Mouse (Mus musculus) embryonic fibroblast, embryonic 13.5 days (primary cell): ENCODE results near the gene Sap25. TPM values are rescaled to one million over a fixed set of nuclear protein-coding genes. Genes with fewer than 3 reads are reported as not detected.

ENCODE experiments used
- H3K27ac ChIP-seq: 2 replicates; pipeline ENCODE4 v1.5.1; 2012; ENCODE audit warnings: low read length, control low read depth, inconsistent platforms; ENCODE audit not compliant: insufficient read depth
- H3K4me1 ChIP-seq: 2 replicates; pipeline ENCODE4 v1.6.1; 2011; ENCODE audit warnings: low read length; ENCODE audit not compliant: control insufficient read depth, insufficient read depth
- H3K4me3 ChIP-seq: 2 replicates; pipeline ENCODE4 v1.5.1; 2011; ENCODE audit warnings: mild to moderate bottlenecking, control low read depth, low read length; ENCODE audit not compliant: insufficient read depth
- CTCF ChIP-seq: IDR thresholded peaks from 2 replicates; pipeline ENCODE4 v1.5.1; 2011; ENCODE audit warnings: mild to moderate bottlenecking, control low read depth, low read length, moderate library complexity, borderline replicate concordance; ENCODE audit not compliant: insufficient read depth
- POLR2A ChIP-seq: IDR thresholded peaks from 2 replicates; pipeline ENCODE4 v1.6.1; 2011; ENCODE audit warnings: low read depth, mild to moderate bottlenecking, control low read depth, low read length, moderate library complexity
- polyA plus RNA-seq: library from polyadenylated mRNA; stranded (reverse); fragments of >200 nt; gene quantifications from 2 replicates; pipeline ENCODE4 v1.2.4, GENCODE M21; 2011; ENCODE audit warnings: low read depth; ENCODE audit not compliant: missing spikeins, insufficient read length

Gene Sap25
- polyA plus RNA-seq, 1 experiment, result 3.4 TPM

GRCm38 (mm10) chr5:137653366-137653765, 12.2 kb downstream of the Sap25 start:
- peaks cover 5% of the 10 kb centered on the region; the same call in 1 of the 2 replicates for H3K4me1 ChIP-seq
- TF ChIP-seq CTCF (no peak), POLR2A (no peak)
- H3K27ac ChIP-seq, result no peak overlapping the region
- no peak overlapping the region for H3K4me3 ChIP-seq

- Histone ChIP-seq H3K27ac (no peak overlapping the region), H3K4me1 (peaks cover 5% of the 10 kb centered on the region; the same call in 1 of the 2 replicates), H3K4me3 (no peak overlapping the region)
- TF ChIP-seq CTCF (no peak), POLR2A (no peak)
Observed at GRCm38 (mm10) chr5:137654746-137655145, 13.6 kb downstream of the Sap25 start.

- no peak overlapping the region for H3K27ac ChIP-seq
- H3K4me1 ChIP-seq, result peaks cover 8% of the 10 kb centered on the region
- H3K4me3 ChIP-seq, result no peak overlapping the region
- TF ChIP-seq POLR2A (no peak), CTCF (peak; percentile 47; the same call in 1 of the 2 replicates)
Observed at GRCm38 (mm10) chr5:137656977-137657376, 15.8 kb downstream of the Sap25 start.

- TF ChIP-seq CTCF (no peak), POLR2A (no peak)
- Histone ChIP-seq H3K4me1 (peaks cover 7% of the 10 kb centered on the region), H3K4me3 (no peak overlapping the region), H3K27ac (peak overlapping the region; percentile 44)
Observed at GRCm38 (mm10) chr5:137660064-137660688, 19.0 kb downstream of the Sap25 start.

- Histone ChIP-seq H3K4me3 (no peak overlapping the region), H3K4me1 (peaks cover 7% of the 10 kb centered on the region), H3K27ac (no peak overlapping the region)
- TF ChIP-seq POLR2A, result no peak
- no peak for TF ChIP-seq CTCF
Observed at GRCm38 (mm10) chr5:137663057-137663456, 21.9 kb downstream of the Sap25 start.

- Histone ChIP-seq H3K4me1 (peaks cover 9% of the 10 kb centered on the region; the same call in 1 of the 2 replicates), H3K27ac (no peak overlapping the region), H3K4me3 (no peak overlapping the region)
- TF ChIP-seq CTCF (no peak), POLR2A (no peak)
Observed at GRCm38 (mm10) chr5:137668971-137669370, 27.8 kb downstream of the Sap25 start.

GRCm38 (mm10) chr5:137670240-137670639, 29.1 kb downstream of the Sap25 start:
- Histone ChIP-seq H3K27ac (0 out of 2 replicates have a peak overlapping the region, but pooled peaks have one; percentile 69), H3K4me3 (no peak overlapping the region), H3K4me1 (peaks cover 9% of the 10 kb centered on the region; the same call in 1 of the 2 replicates)
- TF ChIP-seq POLR2A (no peak), CTCF (no peak)

- H3K27ac ChIP-seq, result peak overlapping the region; percentile 69
- peak; percentile 58; the same call in 1 of the 2 replicates for TF ChIP-seq POLR2A
- no peak for TF ChIP-seq CTCF
- peaks cover 9% of the 10 kb centered on the region; the same call in 1 of the 2 replicates for H3K4me1 ChIP-seq
- H3K4me3 ChIP-seq, result no peak overlapping the region
Observed at GRCm38 (mm10) chr5:137671443-137672240, 30.5 kb downstream of the Sap25 start.

GRCm38 (mm10) chr5:137672361-137672760, 31.2 kb downstream of the Sap25 start:
- H3K4me1 ChIP-seq, result peaks cover 9% of the 10 kb centered on the region; the same call in 1 of the 2 replicates
- peak overlapping the region; percentile 57 for H3K27ac ChIP-seq
- no peak for TF ChIP-seq CTCF
- TF ChIP-seq POLR2A, result no peak
- no peak overlapping the region for H3K4me3 ChIP-seq

GRCm38 (mm10) chr5:137673015-137673414, 31.9 kb downstream of the Sap25 start:
- no peak overlapping the region for H3K27ac ChIP-seq
- peaks cover 9% of the 10 kb centered on the region; the same call in 1 of the 2 replicates for H3K4me1 ChIP-seq
- TF ChIP-seq POLR2A (no peak), CTCF (no peak)
- H3K4me3 ChIP-seq, result no peak overlapping the region
